Mouse (Mus musculus) embryonic facial prominence, embryonic 15.5 days (tissue): ENCODE data around the gene Gm8765. TPM values are rescaled to one million over a fixed set of nuclear protein-coding genes. Genes with fewer than 3 reads are reported as not detected.
"Not testable (repeated sequence)": the region's sequence is repeated elsewhere in the genome, so short reads cannot be mapped to it uniquely, and the experiment has no call there.

Experiments used
- ATAC-seq: fragments of 200-750 bp; cut with Nextera tagmentation; 2 replicates; pipeline ENCODE4 v1.8.0; 2017; ENCODE audit warnings: low read depth, moderate TSS enrichment; ENCODE audit not compliant: insufficient number of reproducible peaks, low FRiP score, low TSS enrichment
- H3K27ac ChIP-seq: fragments of 300-500 bp; sonication (generic); replicated peaks from 2 replicates; pipeline ENCODE4 v1.5.1; 2015; ENCODE audit warnings: mild to moderate bottlenecking, inconsistent platforms
- H3K27me3 ChIP-seq: fragments of 300-500 bp; sonication (generic); 2 replicates; pipeline ENCODE4 v1.6.1; 2015; ENCODE audit warnings: inconsistent platforms
- H3K36me3 ChIP-seq: fragments of 300-500 bp; sonication (generic); 2 replicates; pipeline ENCODE4 v1.6.1; 2015; ENCODE audit warnings: mild to moderate bottlenecking, inconsistent platforms
- H3K4me1 ChIP-seq: fragments of 300-500 bp; sonication (generic); 2 replicates; pipeline ENCODE4 v1.6.1; 2015; ENCODE audit warnings: inconsistent platforms
- H3K4me2 ChIP-seq: fragments of 300-500 bp; sonication (generic); replicated peaks from 2 replicates; pipeline ENCODE4 v1.6.1; 2015; ENCODE audit warnings: mild to moderate bottlenecking, inconsistent platforms
- H3K4me3 ChIP-seq: fragments of 300-500 bp; sonication (generic); replicated peaks from 2 replicates; pipeline ENCODE4 v1.5.1; 2015; ENCODE audit warnings: mild to moderate bottlenecking, inconsistent platforms
- H3K9ac ChIP-seq: fragments of 300-500 bp; sonication (generic); 2 replicates; pipeline ENCODE4 v1.6.1; 2015; ENCODE audit warnings: inconsistent platforms
- H3K9me3 ChIP-seq: fragments of 300-500 bp; sonication (generic); replicated peaks from 2 replicates; pipeline ENCODE4 v1.6.1; 2016; ENCODE audit warnings: inconsistent platforms
- WGBS: fragments of 180-500 bp; shearing (Covaris S2); methylation state at CpG from one replicate; pipeline ENCODE4 v1.1.7; 2015; 5-methylcytosine and 5-hydroxymethylcytosine counted together
- microRNA-seq: library from miRNA; unstranded; fragments of <30 nt; microRNA quantifications from one replicate; pipeline ENCODE4, GENCODE M21; 2016; ENCODE audit warnings: borderline number of aligned reads
- polyA plus RNA-seq: library from polyadenylated mRNA; unstranded; fragments of >200 nt; fragmentation: Nextera tagmentation; extraction: Ambion mirVana; gene quantifications from 2 replicates; pipeline ENCODE4 v1.2.1, GENCODE M21; 2015

The Gm8765 gene
- not detected in 2 replicates for polyA plus RNA-seq

GRCm38 (mm10) chr13:50698012-50698411 is at the start of gene Gm8765:
Gene Gm8765, plus strand, starts transcription at chr13:50698312.
- H3K36me3 ChIP-seq, H3K9me3 ChIP-seq, H3K4me1 ChIP-seq, H3K27ac ChIP-seq, H3K27me3 ChIP-seq, H3K4me2 ChIP-seq, H3K9ac ChIP-seq, ATAC-seq, H3K4me3 ChIP-seq: not testable (repeated sequence)
- WGBS, result 15% methylated on average over 1 of the region's 2 CpGs

DNA sequence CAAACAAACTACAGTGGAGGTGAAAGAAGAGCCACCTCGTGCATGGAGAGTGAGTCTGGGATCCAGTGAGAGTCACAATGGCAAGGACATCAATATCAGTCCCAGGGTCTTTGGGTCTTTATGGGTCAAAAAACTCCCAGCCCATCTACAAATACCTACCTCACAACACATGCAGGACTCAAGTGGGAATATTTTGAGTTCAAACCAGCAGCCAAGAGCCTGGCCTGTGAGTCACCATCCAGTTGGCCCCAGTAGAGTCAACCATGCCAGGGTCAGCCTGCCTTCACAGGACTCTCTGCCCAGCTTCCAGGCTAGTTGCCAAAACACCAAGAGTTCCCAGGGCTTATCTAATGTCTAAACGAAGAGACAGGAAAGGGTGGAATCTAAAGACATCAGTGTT is 49.3 kb upstream of the Gm8765 start:
- H3K27me3 ChIP-seq, H3K36me3 ChIP-seq, H3K9me3 ChIP-seq, H3K4me1 ChIP-seq, H3K4me2 ChIP-seq, H3K27ac ChIP-seq, H3K9ac ChIP-seq, ATAC-seq, H3K4me3 ChIP-seq: not testable (repeated sequence)
- WGBS, result 62% methylated on average over 2 of the region's 2 CpGs

- not testable (repeated sequence) for H3K4me1 ChIP-seq, ATAC-seq, H3K9me3 ChIP-seq
These were observed 52.2 kb downstream of the Gm8765 start for GRCm38 (mm10) chr13:50750282-50750681.

DNA sequence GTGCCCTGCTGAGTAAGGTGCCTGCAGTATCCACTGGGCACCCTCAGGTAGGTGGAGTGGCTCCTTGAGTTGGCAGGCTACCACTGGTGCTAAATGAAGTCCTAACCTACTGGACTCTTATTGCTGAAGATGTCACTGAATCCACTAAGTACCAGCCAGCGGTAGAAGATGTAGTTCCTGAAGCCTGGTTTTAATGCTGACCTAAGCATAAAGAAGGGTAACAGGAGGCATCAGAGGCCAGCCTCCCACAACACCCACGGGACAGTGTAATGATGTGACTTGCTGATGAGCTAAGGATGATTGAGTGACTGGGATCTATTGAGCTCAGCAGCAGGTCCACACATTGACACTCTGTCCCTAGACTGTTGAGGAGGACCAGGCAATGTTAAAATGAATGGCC is 53.6 kb downstream of the Gm8765 start:
- Histone ChIP-seq H3K27me3 (no peaks in the 10 kb centered on the region), H3K4me2 (no peak overlapping the region), H3K36me3 (no peaks in the 10 kb centered on the region), H3K4me3 (no peak overlapping the region), H3K9ac (no peak overlapping the region), H3K9me3 (no peaks in the 10 kb centered on the region), H3K27ac (no peak overlapping the region), H3K4me1 (no peaks in the 10 kb centered on the region)
- no peak for ATAC-seq
- 89% methylated on average over 2 of the region's 2 CpGs for WGBS

More at GRCm38 (mm10) chr13:50750282-50750681, 52.2 kb downstream of the Gm8765 start:
- H3K27me3 ChIP-seq, H3K36me3 ChIP-seq, H3K4me3 ChIP-seq, H3K4me2 ChIP-seq, H3K27ac ChIP-seq, H3K9ac ChIP-seq: not testable (repeated sequence)

GRCm38 (mm10) chr13:50752961-50753360 is 54.8 kb downstream of the Gm8765 start:
- not testable (repeated sequence) for H3K4me1 ChIP-seq, H3K4me3 ChIP-seq, H3K9me3 ChIP-seq, ATAC-seq, H3K9ac ChIP-seq, H3K27ac ChIP-seq, H3K4me2 ChIP-seq, H3K27me3 ChIP-seq, H3K36me3 ChIP-seq

Small RNAs within 50 kb of the gene (microRNA-seq; reads per million reads assigned to microRNA genes)
- gene Gm23952, result not detected

Other genes starting within 250 kb of the Gm8765 start
- not detected in 2 replicates for gene Nutm2, start 231.0 kb upstream of the Gm8765 start, polyA plus RNA-seq
- not detected in 2 replicates for gene Gm904, start 55.1 kb upstream of the Gm8765 start, polyA plus RNA-seq